Mouse (Mus musculus) right cerebral cortex, adult 2 months (tissue): ENCODE data around the gene Bms1.

Source experiments
- DNase-seq, 2 experiments: peaks; one replicate each; pipeline ENCODE4 v3.0.0; 2021 to 2022; ENCODE audit warnings: low spot score in 2 of 2

Bms1 gene

DNA sequence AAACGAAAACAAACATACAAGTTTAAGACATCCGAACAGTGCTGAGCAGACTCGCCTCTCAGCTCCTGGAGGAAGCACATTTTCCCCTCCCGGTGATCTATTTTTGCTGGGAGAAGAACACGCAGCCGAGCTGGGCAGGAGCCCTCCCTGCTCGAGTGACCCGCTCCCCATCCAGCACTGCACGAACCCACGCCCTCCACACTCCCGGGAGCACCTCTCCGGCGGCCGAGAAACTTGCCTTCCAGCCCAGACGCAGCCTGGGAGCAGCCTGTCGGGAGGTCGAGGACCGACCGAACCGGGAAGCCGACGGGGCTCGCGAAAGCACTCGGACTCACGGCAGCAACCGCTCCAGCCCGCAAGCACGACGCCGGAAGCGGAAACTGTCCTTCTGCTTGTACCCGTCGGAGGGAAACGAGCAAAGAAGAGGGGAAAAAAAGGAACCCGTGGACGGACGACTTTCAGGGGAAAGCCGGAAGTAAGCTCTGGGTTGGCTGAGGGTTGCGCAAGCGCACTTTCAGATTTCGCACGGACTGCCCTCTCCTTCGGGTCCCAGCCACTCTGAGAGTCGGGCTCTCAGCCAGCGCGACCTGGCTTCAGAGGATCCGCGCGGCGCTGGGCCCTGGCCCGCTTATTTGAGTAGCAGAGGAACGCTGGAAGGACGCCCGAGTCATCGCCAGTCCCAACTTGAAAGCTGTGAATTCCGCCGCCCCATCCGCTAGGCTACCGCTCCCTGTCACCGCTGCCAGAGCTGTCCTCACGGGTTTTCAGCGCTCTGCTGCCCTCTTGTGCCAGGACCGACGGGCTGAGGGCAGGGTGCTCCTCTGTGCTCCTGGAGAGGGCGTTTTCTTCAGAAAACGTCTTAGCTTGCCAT, at the start of gene Bms1:
Gene Bms1, minus strand, starts transcription at position 425 of the 871 bp plus-strand sequence.
- peak; percentile 96 for DNase-seq

DNA sequence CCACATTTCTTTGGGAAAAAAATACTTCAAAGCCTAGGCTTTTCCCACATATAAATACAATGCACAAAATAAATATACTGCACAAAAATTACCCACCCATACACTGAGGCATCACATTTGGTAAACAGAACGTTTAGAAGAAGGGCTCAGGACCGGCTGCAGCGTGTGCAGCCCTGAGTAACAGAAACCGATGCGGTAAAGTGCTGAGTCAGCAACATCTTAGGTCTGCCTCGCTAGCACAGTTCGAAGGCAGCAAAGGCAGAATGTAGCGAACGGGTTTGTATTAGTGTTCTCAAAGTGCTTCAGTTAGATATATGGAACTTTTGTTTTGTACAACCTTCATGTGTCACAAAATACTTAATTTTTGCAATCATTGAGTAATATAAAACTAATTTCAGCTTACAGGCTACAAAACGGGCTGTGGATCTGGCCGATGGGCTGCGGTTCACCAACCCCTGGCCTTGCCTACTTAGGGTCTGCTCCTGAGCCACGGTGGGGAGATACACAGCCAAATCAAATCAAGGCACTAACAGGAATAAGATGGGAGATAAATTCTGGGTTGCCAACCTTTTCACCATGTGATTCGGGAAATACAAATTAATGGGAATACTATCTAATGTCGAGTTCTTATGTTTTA, 42.9 kb upstream of the Bms1 start:
- no peak for DNase-seq

DNA sequence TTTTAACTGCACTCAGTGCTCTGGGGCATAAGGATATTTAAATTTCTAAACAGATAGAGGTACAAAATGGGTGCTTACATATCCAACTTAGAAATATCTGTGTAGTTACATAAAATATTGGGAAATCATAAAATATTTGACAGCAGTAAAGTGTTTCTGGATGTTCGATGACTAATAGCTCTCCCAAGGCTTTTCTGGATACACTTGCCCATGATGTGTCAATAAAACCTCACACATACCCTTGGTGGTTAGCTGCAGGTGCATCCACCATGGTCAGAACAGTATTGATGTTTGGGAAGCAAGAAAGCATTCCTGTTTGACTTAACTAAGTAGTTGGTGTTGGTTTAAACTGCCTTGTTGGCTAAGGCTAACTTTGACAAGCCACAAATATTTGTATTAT, 38.5 kb upstream of the Bms1 start:
- no peak for DNase-seq

DNA sequence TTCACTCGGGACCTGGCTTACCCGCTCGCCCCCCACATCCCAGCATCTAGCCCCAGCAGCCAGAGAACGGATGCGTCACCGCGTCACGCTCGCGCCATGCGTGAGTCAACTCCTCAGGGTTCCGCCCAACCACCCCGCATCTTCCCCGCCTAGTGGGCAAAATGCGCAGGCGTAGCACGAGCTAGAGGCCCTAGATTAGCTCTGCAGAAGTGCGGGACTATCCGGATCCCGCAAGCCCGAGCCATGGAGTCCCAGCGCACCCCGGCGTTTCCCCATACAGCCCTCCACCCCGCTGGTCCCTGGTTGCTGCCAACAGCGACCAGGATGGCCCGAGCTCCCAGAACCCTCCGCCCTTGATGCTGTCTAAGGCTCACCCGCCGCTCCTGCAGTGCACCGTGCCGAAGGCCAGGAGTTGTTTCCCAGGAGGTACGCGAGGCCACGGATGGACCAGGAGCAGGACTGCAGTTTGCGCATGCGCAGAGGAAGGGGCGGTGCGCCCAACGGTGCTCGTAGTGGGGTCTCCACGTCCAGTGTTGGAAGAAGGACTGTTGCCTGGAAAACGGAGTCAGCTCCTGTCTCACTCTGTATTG, 35.9 kb upstream of the Bms1 start, which contains the start of gene Zfp248:
Gene Zfp248, minus strand, starts transcription at position 487 of the 590 bp plus-strand sequence.
- DNase-seq: peak; percentile 94 to 96

DNA sequence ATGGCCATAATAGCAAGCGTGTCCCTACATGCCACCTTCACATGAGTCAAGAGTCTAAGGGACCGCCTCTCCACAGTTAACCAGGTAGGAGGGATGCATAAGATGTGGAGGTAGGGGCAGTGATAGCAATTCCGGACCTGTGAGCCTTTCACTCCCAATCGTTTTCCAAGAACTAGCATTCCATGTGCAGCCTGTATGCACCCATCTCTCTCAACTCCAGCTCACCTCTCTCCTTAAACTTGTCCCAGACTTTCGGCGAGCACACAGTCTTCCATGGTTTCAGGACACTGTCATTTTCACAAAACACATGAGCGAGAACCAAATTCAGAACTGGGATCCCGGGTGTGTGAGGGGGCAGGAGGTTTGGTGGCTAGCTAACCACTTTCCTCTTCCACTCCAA, 35.2 kb upstream of the Bms1 start:
- DNase-seq: peak; percentile 19 to 44

DNA sequence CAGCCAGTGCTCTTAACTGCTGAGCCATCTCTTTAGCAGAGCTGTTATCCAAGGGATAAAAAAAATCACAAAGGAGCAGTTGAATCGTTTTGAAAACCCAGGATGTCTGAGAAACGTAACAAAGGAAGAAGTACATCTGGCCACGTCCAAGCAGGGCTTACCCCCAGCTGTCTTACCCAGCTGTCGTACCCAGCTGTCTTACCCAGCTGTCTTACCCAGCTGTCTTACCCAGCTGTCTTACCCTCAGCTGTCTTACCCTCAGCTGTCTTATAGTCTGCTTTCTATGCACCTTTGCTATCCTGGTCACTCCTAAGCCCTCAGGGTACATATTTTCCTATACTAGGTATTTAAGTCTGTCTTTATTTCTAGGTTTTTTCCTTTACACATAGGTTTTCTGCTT, 12.2 kb upstream of the Bms1 start:
- DNase-seq: no peak

DNA sequence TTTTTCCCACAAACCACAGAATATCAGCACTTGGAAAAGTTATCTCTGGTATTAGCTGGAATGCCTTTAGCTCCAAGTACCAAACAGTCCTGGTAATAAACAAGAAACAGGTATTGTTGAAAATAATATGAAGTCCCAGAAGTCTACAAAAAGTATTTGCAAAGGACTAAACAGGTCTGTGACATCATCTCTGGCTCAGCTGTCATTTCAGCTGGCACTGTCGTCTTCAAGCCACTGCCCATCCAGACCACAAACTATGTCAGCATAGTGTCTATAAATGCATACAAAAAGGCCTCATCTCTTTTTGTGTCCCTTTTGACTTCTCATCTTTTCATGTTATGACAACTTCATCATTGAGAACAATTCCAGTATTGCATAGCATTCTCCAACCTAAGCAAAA, 7.4 kb upstream of the Bms1 start:
- DNase-seq: no peak

DNA sequence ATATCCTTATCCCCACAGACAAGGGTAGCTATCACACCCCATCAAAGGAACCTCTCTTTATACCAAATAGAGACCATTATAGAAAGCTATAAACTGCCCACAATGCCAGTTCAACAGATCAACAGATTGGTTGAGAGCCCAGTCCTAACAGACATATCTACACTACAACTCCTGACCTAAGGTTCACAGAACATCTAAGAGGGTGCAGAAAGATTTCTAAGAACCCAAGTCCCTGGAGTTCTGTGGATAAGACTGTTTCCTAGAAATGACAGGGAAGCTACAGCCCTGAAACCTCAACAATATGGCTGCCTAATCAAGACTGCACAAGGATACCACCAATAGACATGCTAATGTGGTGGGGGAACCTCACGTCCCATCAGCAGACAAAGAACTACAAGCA, 8.8 kb downstream of the Bms1 start:
- DNase-seq: no peak

DNA sequence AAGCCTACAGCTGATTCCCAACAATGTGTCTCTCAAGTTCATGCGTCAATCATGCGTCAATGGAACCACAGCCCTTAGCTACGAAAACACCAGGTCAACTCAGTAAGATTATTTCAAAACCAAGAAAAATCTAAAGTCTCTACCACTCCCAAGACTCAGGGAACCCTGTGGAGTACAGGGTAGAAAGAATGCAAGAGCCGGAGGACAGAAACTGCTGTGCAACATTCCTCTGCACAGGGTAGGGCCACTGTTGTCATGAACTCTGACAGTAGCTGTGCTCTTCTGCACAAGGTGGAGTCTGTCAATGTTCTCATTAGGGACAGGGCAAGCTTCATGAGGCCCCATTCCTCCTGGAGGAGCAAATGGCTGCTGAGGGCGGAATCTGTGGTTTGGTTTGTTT, 10.8 kb downstream of the Bms1 start:
- no peak for DNase-seq

DNA sequence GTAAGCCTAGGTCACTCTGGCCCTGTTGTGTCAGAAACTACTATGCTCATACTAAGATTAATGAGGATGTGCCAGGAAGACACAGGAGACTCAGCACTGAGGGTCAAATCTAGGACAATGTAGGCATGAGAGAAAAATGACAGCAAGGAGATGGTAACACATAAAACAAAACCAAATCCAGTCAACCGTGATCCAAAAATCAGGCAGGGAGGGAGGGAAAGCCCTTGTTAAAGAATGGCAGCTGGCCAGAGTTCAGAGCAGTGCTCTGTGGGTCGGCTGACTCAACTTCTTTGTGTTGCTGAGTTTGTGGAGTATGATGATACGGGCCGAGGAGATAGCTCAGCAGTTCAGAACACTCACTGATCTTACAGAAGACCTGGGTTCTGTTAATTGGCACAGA, 12.9 kb downstream of the Bms1 start:
- no peak for DNase-seq

DNA sequence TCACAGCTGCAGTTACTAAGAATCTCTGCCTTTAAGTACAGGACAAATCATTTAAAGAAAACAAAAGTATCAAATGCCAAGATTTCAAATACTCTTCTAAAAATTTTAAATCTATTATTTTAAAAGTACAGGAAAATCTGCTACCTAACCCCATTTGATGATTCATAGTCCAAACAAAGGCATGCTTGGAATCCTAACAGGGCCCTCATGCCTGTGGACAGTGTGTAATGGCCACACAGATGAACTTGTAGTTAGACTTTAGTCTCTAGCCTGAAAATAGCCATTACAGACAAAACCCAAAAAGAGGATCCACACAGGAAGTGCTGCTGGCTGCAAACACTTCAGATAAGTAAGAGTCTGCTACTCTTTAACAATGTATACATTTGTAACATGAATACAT, 28.5 kb downstream of the Bms1 start:
- DNase-seq: no peak

DNA sequence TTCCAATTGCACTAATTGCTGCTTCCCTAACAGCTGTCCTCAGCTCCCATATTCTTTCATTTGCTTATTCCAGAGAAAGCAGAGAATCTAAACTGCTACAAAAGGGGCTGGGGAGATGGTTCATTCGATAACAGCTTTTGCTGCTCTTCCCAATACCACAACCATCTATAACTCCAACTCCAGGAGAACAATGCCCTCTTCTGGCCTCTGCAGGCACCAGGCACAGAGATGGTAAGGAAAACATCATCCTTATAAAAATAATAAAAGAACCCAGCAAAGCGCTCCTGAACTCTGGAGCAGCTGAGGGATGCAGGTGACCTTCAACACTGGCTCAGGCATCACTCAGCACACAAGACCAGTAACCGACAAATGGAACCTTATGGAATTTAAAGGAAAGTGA, 33.3 kb downstream of the Bms1 start:
- no peak for DNase-seq

DNA sequence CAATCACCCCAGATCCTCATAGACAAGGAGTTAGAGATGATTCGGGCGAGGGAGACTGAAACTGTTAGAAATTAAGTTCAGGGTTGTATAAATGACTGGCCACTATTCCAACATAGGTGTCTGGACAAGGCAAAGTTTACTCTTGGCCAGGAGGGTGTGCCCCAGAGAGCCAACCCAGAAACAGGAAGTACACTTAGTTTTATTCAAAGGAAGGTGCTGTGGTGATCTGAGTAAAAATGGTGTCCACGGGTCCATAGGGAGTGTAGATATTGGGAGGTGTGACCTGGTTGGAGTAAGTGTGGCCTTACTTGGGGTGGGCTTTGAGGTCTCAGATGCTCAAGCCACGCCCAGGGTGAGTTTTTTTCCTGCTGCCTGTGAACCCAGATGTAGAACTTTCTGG, 38.0 kb downstream of the Bms1 start:
- no peak for DNase-seq

DNA sequence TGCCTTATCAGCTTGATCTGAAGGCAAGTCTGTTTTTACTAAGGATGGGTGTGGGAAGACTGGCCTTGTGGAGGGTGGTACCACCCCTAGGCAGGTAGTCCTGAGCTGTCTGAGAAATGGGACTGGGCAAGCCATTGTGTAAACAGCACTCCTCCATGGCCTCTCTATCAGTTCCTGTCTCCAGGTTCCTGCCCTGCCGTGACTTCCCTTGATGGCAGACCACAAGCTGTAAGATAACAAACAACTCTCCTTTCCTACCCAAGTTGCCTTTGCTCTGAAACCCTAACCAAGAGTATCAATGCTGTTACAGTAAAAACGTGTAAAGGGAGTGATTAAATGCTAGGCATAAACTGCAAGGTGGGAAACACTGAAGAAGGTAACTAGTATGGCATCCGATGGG, 38.6 kb downstream of the Bms1 start:
- no peak for DNase-seq

DNA sequence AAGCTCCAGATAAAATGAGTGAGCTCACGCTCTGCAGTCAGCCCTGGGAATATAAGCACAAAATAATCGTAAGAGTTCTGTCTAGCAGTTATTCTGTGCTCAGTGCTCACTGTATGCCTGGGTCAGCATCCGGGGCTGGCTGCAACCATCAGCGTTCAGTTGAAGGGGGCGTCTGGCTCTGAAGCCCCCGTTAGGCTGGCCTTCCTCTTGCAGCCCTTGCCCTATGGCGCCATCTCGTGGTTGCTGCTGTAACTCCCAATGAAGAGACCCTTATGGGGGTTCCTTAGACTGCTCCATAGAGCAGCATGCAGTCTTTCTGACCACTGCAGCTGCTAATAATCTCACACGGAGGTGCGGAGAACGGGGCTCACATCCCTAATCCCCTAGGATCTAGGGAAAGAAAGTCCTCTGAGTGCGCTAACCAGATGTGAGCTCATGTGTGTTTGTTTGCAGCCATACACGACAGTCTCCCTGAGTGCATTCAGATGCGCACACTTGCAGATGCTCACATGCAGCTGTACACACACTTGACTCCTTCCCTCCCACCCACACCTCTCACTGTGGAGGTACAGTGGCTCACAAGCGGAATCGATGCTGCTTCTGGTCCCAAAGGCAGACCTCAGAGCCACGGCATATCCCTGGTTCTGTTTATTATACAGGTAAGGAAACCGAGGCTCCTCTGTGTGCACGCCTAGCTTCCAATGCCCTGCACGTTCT, 39.7 kb downstream of the Bms1 start:
- peak; percentile 78 to 87 for DNase-seq

DNA sequence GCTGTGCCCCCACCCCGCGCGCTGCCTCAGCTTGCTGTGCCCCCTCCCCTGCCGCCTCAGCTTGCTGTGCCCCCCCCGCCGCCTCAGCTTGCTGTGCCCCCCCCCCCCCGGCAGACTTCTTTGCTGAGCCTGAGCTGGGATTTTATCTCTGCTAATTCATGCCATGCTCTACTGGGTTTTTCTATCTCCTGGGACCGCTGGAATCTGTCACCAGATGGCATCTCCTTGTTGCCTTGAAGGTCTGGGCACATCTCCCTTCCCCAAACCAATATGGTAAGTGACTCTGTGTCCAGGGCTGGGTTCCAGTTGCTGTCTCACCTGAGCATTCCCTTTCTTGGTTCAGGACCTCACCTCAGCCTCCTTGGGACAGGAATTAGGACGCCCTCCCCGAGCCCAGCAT, 41.7 kb downstream of the Bms1 start:
- no peak for DNase-seq

DNA sequence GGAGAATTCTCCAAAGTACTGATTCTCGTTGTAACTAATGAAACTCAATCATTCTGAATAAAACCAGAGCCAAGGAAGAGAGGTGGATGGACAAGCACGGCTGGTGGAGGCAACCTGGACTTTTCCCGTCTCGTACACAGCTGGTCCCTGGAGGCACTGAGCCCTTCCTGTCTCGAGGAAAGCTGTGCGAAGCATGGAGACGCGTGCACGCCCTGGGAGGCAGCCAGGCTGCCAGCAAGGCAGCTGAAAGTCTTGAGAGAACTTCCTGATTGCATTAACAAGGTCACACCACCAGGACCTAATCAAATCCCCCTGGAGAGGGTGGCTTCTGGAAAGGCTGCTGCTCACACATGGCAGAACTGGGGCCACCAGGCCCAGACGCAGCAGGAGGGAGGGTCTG, 43.3 kb downstream of the Bms1 start:
- no peak for DNase-seq

DNA sequence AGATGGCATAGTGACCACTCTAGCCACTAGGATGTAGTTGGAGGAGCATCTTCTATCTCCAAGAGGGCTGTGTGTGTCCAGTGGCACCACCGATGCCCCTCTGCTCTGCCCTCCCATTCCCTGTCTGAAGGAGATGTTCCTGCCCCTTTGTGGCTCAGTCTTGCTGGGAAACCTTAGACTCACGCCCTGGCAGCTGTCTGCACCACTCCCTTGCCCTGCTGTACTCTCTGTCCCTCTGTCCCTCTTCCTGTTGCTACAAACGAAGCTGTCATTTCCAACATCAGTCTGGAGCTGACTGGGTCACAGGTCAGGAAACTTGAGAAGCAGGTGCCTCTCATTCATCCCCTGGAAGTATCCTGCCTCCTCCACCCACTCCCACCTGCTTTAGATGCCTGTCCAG, 43.8 kb downstream of the Bms1 start:
- no peak for DNase-seq

DNA sequence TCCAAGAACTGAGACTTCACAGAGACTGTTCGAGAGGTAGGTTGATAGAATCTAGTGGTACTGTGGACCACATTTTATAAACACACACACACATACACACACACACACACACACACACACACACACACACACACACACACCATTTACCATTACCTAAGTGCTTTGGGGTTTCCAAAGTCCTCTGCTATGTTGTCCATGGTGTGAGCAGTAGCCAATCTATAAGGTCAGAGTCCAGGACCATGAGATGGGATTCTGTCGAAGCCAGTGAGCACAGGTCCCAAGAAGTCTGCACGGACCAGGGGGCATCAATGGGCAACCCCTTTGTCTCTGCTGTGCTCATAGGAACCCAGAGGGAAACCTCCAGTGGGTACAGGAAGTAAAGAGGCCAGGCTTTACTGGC, 44.2 kb downstream of the Bms1 start:
- DNase-seq: no peak

DNA sequence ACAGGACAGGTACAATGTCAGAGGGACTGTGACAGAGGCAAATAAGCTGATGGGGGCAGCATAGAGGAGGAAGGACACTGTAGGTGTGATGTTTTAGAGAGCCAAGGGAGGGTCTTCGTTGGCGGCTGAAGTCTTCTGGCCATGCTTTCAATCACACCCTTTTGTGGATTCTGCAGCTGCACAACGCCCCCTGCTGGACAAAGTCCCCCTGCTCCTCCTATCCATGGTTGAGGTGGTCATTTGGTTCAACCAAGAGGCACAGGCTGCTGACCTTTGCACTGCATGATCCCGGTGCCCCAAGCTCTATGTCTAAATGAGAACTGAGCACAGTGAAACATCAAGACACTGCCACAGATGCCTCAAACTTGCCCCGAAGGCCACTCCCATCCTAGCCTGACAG, 46.0 kb downstream of the Bms1 start:
- DNase-seq: peak; percentile 46 to 51

DNA sequence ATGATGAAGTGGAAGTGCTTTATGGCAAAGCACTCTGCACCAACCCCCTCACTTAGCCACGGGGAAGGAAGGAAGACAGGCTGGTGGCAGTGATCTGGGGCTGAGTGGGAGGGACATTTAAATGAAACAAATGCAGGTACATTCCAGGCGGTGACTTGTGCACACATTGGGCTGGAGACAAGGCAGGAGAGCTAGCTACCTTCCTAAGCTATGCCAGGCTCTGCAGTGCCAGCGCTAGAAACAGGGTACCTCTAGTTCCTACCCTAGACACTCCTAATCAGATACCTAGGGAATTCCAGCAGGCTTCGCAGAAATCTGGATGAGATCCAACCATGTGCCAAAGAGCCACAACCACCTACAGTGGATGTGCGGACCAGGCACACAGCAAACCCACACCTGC, 46.5 kb downstream of the Bms1 start:
- peak; percentile 55 to 56 for DNase-seq

DNA sequence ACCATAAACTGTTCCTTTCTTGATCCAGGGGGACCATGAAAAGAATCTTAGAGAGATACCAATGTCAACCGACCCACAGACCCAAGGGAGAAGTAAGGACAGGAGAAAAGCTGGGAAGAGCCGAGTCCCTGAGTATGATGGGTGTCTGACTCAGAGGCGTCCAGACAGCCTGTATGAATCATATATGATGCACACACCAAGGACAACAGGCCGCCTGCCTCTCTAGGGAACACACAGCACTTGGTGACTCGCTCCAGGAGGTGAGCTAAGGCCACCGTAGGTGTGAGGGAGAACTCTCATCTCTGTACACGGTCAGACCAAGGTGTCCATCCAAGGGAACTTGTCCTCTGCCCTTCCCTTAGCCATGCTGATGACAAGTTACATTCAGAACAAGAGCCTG, 51.8 kb downstream of the Bms1 start:
- DNase-seq: peak in 1 of 2 experiments; percentile 29
